Mouse (Mus musculus): ENCODE measurements at regions not wholly inside any gene's neighbourhood (a gene's known extent, or its start where the extent isn't known, plus 50 kb on each side); places are given as distances from the start of the nearest gene placed in this dataset.

DNA sequence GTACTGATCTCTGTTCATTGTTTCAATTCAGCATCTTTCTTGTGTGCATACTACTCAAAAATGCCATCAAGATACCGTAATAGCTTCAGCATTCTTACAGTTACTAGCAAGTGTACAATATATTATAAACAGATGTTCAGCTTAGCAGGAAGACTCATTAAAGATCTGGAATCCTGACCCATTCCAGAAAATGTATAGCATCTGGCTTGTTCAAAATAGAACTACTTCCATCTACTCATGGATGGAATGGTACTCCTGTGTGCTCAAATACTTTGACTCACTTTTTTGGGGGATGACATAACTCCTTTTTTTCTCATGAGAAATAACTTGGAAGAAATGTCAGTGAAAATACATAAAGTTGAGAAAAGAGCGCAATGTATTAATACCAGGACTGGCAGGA lies 291.2 kb upstream of the Manea start:
- no peak overlapping the region for H3K27ac ChIP-seq (ENCODE audit: insufficient read depth, low read length)
- H3K4me3 ChIP-seq (replicated peaks; ENCODE audit: insufficient read depth, low read depth, low read length): no peak overlapping the region
- 92% methylated on average over 2 of the region's 2 CpGs for WGBS
- H3K27me3 ChIP-seq (ENCODE audit: control insufficient read depth, insufficient read depth, low read length): no peaks in the 10 kb centered on the region
- no peak for DNase-seq
- H3K4me1 ChIP-seq (ENCODE audit: control insufficient read depth, insufficient read depth, low read length): no peaks in the 10 kb centered on the region
- TF ChIP-seq CTCF (IDR thresholded peaks at IDR 0.05; ENCODE audit: borderline replicate concordance, insufficient read depth, low read depth, low read length) (no peak), POLR2A (IDR thresholded peaks at IDR 0.05; ENCODE audit: borderline replicate concordance, insufficient read depth, low read length) (no peak)

DNA sequence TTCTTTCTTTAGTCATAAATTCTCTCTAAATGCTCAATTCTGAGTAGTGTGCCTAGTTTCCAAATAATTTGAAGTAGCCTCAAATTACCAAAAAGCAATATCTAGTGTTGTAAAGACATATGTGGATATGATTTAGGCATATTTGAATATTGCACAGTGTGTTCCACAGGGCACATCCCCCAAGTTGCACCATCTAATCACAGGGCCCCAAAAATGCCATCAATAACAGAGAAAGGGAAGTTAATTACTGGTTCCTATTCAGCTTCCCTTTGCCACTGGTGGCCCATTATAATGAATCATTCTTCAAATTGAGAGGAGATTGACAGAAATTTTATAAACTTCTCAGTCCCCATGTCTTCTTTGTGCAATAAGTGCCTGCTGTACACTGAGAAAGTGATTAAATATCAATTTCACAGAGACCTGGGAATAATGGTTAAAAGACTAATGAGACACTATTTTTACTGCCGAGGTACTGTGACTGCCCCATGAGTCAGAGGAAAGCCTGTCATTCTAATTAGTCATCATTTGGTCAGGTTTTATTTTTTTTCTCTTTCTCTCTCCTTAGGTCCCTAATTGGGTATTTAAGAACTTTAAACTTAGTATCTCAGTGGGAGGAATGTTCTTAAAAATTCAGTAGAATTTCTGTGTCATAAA lies 284.0 kb upstream of the Manea start:
- TF ChIP-seq POLR2A (IDR thresholded peaks at IDR 0.05; ENCODE audit: borderline replicate concordance, insufficient read depth, low read length) (no peak), CTCF (IDR thresholded peaks at IDR 0.05; ENCODE audit: borderline replicate concordance, insufficient read depth, low read depth, low read length) (no peak)

DNA sequence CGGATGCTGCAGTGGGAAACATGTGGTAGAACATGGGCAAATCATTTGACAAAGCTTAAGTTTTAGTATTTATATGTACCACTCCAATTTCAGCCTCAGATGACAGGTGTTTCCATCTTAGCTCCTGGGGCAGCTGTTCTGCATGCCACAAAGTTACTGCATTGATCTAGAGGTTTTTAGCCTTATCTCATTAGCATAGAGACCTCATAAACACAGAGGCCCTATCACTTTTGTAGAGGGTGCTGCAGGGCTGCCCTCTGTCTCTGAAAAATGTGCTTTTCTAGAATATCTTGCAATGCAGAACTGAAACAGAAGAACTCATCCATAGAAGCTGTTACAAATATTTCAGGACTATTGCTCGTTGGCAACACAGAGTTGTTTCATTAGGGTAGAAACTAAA lies 283.0 kb upstream of the Manea start:
- H3K4me1 ChIP-seq (ENCODE audit: control insufficient read depth, insufficient read depth, low read length): no peaks in the 10 kb centered on the region
- WGBS: 75% methylated on average over 2 of the region's 2 CpGs

More for the DNA sequence above, 284.0 kb upstream of the Manea start:
- no peak overlapping the region for H3K4me3 ChIP-seq (replicated peaks; ENCODE audit: insufficient read depth, low read depth, low read length)
- no peak for DNase-seq
- no peak overlapping the region for H3K27ac ChIP-seq (ENCODE audit: insufficient read depth, low read length)
- no peaks in the 10 kb centered on the region for H3K27me3 ChIP-seq (ENCODE audit: control insufficient read depth, insufficient read depth, low read length)
- 32% methylated on average over 1 of the region's 1 CpGs for WGBS
- no peaks in the 10 kb centered on the region for H3K4me1 ChIP-seq (ENCODE audit: control insufficient read depth, insufficient read depth, low read length)

DNA sequence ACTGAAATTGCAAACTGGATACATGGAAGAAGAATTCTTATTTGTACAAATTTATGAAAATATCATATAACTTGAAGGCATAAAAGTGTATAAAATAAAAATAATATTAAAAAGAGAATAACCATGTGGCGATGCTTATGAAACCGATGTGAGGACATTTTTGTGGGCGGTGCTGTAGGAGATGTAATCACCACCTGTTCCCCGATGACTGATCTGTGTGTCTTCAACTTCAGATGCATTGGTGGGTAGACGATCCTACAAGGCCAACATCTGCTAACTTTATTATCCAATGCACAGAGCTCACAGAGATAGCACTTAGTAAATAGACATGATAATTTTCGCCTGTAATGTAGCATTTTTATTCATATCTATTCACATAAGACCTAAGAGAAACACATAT lies 281.1 kb upstream of the Manea start:
- no peak overlapping the region for H3K4me3 ChIP-seq (replicated peaks; ENCODE audit: insufficient read depth, low read depth, low read length)
- TF ChIP-seq POLR2A (IDR thresholded peaks at IDR 0.05; ENCODE audit: borderline replicate concordance, insufficient read depth, low read length) (no peak), CTCF (IDR thresholded peaks at IDR 0.05; ENCODE audit: borderline replicate concordance, insufficient read depth, low read depth, low read length) (no peak)
- DNase-seq: no peak
- no peaks in the 10 kb centered on the region for H3K4me1 ChIP-seq (ENCODE audit: control insufficient read depth, insufficient read depth, low read length)
- no peaks in the 10 kb centered on the region for H3K27me3 ChIP-seq (ENCODE audit: control insufficient read depth, insufficient read depth, low read length)
- no peak overlapping the region for H3K27ac ChIP-seq (ENCODE audit: insufficient read depth, low read length)
- WGBS: 87% methylated on average over 6 of the region's 6 CpGs

More for the DNA sequence above, 283.0 kb upstream of the Manea start:
- no peak for TF ChIP-seq POLR2A (IDR thresholded peaks at IDR 0.05; ENCODE audit: borderline replicate concordance, insufficient read depth, low read length)
- Histone ChIP-seq H3K4me3 (replicated peaks; ENCODE audit: insufficient read depth, low read depth, low read length) (no peak overlapping the region), H3K27ac (ENCODE audit: insufficient read depth, low read length) (no peak overlapping the region), H3K27me3 (ENCODE audit: control insufficient read depth, insufficient read depth, low read length) (no peaks in the 10 kb centered on the region)
- DNase-seq: no peak

DNA sequence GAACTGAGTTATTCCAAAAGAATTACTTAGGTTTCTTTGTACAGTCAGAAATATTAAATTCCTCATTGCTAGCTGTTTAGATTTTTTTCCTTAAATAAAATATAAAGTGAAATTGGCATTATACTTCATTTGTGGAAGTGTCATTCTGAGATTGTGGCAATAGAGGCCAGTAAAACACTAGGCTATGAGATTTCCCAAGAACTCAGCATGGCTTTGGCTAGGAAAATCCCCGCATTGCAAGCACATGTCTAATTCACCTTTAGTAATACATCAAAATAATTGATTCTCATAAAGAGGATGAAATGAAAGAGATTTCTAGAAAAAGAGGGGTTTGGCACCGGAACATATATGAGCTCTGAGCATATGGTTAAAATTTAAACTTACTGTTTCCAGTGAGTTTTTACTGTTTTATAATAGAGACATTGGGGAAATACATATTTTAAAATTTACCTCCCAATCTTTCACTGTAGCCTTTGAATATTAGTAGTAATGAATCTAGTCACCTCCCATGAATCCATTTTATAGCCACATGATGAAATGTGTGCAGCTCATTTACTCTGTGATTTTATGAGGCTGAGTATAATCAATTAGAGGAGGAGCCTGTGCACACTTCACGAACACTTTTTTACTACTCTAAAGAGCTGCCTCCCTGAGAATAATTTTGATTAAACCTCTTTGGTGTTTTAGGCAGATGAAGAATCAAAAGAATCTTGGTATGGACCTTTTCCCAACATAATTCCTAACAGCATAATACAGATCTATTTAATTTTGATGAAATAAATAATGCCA lies 242.6 kb upstream of the Manea start:
- TF ChIP-seq POLR2A (IDR thresholded peaks at IDR 0.05; ENCODE audit: borderline replicate concordance, insufficient read depth, low read length) (no peak), CTCF (IDR thresholded peaks at IDR 0.05; ENCODE audit: borderline replicate concordance, insufficient read depth, low read depth, low read length) (no peak)
- Histone ChIP-seq H3K27ac (ENCODE audit: insufficient read depth, low read length) (no peak overlapping the region), H3K27me3 (ENCODE audit: control insufficient read depth, insufficient read depth, low read length) (no peaks in the 10 kb centered on the region), H3K4me3 (replicated peaks; ENCODE audit: insufficient read depth, low read depth, low read length) (no peak overlapping the region), H3K4me1 (ENCODE audit: control insufficient read depth, insufficient read depth, low read length) (no peaks in the 10 kb centered on the region)
- WGBS: 78% methylated on average over 3 of the region's 3 CpGs
- no peak for DNase-seq

DNA sequence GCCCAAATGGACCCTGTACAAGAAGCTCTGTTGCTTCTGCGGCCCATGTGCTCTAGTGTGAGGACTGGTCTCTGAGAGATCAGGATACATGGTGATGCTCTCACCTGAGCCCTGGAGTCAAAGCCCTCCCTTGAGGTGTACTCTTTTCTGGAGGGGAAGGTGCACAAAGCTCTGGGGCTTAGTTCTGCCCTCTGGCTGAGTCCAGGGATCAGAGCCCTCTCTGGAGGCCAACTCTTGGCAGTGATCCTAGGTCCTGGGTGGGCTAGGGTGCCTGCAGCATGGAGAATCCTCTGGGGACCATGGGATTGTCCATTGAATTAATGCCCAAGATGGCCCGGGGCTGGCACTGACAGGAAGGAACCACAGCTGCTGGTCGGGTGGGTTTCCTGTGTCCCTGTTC lies 209.0 kb upstream of the Manea start:
- Histone ChIP-seq H3K4me1 (ENCODE audit: control insufficient read depth, insufficient read depth, low read length) (no peaks in the 10 kb centered on the region), H3K27me3 (ENCODE audit: control insufficient read depth, insufficient read depth, low read length) (no peaks in the 10 kb centered on the region), H3K27ac (ENCODE audit: insufficient read depth, low read length) (no peak overlapping the region), H3K4me3 (replicated peaks; ENCODE audit: insufficient read depth, low read depth, low read length) (no peak overlapping the region)
- 72% methylated on average over 3 of the region's 3 CpGs for WGBS
- no peak for DNase-seq
- TF ChIP-seq POLR2A (IDR thresholded peaks at IDR 0.05; ENCODE audit: borderline replicate concordance, insufficient read depth, low read length) (no peak), CTCF (IDR thresholded peaks at IDR 0.05; ENCODE audit: borderline replicate concordance, insufficient read depth, low read depth, low read length) (no peak)

DNA sequence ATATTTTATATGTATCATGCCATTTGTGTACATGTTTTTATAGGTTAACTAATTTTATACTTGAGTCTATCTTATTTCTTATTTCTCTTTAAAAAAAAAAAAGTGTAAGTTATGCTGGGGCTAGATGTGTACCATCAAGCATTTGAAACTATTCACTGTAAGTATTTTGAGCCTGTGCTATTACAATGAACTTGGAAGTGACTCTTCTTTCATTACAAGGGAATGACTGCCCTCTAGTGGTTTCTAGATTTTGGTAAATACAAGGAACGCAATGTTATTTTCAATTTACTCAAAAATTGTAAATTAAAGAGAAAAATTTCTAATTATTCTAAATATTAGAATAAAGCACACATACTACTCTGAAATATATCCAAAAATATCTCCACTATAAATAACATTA lies 197.1 kb upstream of the Manea start:
- Histone ChIP-seq H3K27ac (ENCODE audit: insufficient read depth, low read length) (no peak overlapping the region), H3K27me3 (ENCODE audit: control insufficient read depth, insufficient read depth, low read length) (no peaks in the 10 kb centered on the region), H3K4me3 (replicated peaks; ENCODE audit: insufficient read depth, low read depth, low read length) (no peak overlapping the region), H3K4me1 (ENCODE audit: control insufficient read depth, insufficient read depth, low read length) (no peaks in the 10 kb centered on the region)
- WGBS: 24% methylated on average over 1 of the region's 1 CpGs
- peak in 1 of 2 experiments; percentile 30 for DNase-seq
- TF ChIP-seq POLR2A (IDR thresholded peaks at IDR 0.05; ENCODE audit: borderline replicate concordance, insufficient read depth, low read length) (no peak), CTCF (IDR thresholded peaks at IDR 0.05; ENCODE audit: borderline replicate concordance, insufficient read depth, low read depth, low read length) (no peak)

DNA sequence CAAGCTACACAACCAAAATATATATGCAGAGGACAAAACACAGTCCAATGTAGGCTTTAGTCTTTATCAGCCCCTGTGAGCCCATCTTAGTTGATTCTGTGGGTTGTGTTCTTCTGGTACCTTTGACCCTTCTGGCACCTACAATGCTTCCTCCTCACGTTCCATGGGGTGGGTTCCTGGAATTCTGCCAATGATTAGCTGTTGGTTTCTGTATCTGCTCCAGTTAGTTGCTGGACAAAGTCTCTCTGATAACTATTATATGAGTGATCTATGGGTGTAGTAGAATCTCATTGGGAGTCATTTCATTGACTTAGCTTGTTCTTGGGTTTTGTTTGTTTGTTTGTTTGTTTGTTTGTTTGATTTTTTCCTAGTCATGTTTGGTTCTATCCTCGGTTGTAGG lies 195.8 kb upstream of the Manea start:
- WGBS: 49% methylated on average over 2 of the region's 2 CpGs
- Histone ChIP-seq H3K27ac (ENCODE audit: insufficient read depth, low read length) (no peak overlapping the region), H3K4me3 (replicated peaks; ENCODE audit: insufficient read depth, low read depth, low read length) (no peak overlapping the region), H3K27me3 (ENCODE audit: control insufficient read depth, insufficient read depth, low read length) (no peaks in the 10 kb centered on the region), H3K4me1 (ENCODE audit: control insufficient read depth, insufficient read depth, low read length) (no peaks in the 10 kb centered on the region)
- TF ChIP-seq CTCF (IDR thresholded peaks at IDR 0.05; ENCODE audit: borderline replicate concordance, insufficient read depth, low read depth, low read length) (no peak), POLR2A (IDR thresholded peaks at IDR 0.05; ENCODE audit: borderline replicate concordance, insufficient read depth, low read length) (no peak)
- no peak for DNase-seq
